Mouse (Mus musculus) 416B (cell line): ENCODE measurements at regions not wholly inside any gene's neighbourhood (a gene's known extent, or its start where the extent isn't known, plus 50 kb on each side); places are given as distances from the start of the nearest gene placed in this dataset.
A peak's percentile ranks its signal among the peaks of the same experiment; 100 is the strongest.

Experiments
- DNase-seq: peaks from one replicate; pipeline ENCODE4 v3.0.0; 2011; ENCODE audit warnings: low read depth

GRCm38 (mm10) chr11:19595107-19595506 lies 329.1 kb upstream of the Spred2 start:
- DNase-seq = no peak

- DNase-seq = no peak
Measured at GRCm38 (mm10) chr11:19596336-19596735, 327.8 kb upstream of the Spred2 start.

- DNase-seq = no peak
Measured at GRCm38 (mm10) chr11:19599433-19599832, 324.7 kb upstream of the Spred2 start.

DNA sequence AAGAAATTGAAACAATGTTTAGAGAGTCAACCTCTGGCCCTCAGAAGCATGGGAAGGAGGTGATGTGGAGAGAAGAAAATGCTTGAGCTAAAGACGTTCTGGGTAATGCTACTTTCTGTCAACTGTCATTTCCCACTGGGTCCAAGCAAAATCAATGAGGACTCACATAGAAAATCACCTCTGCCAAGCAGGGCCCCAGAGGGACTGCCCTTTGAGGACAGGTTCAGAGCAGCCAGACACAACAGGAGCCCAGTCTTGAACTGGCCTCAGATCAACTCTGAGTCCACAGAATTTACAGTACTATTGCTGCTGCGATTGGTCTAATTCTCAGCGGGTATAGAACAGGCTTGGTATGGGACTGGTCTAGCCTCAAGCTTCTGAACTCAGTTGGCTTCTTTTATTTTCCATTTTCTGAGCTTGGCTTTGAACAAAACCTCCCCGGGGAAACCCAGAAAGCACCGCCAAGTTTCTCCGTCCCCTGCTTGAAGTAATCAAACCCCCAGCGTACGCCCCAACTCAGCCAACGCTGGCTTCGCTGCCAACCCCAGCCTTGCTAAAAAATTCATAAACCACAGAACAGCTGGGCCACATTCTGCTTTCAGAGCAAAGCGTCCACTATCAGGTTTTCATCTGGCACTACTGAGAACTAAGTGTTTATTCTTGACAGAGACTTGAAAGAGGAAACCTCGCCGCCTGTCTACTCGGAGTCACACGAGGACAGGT lies 322.8 kb upstream of the Spred2 start:
- DNase-seq = no peak

GRCm38 (mm10) chr11:19602496-19602895 lies 321.7 kb upstream of the Spred2 start:
- no peak for DNase-seq

GRCm38 (mm10) chr11:19605602-19606001 lies 318.6 kb upstream of the Spred2 start:
- no peak for DNase-seq

GRCm38 (mm10) chr11:19606943-19607342 lies 317.2 kb upstream of the Spred2 start:
- DNase-seq = no peak

GRCm38 (mm10) chr11:19607941-19608340 lies 316.2 kb upstream of the Spred2 start:
- peak; percentile 35 for DNase-seq

DNA sequence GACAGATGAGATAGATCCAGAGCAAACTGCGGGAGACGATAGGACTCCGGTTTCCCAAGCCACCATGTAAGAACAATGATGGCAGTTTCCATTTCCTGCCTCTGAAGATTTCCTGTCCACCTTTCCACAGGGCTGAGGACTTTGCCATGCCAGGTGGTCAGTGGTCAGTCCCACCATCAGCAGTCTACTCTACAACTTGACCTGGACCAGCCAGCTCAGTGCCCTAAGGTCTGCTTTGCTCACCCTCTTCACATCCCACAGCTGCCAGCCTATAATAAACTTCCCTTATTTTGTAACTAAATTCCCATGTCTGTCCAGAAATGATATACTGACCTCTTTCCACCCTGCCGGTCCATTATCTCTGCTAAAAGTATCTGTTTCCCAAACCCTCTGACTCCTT lies 315.7 kb upstream of the Spred2 start:
- no peak for DNase-seq

DNA sequence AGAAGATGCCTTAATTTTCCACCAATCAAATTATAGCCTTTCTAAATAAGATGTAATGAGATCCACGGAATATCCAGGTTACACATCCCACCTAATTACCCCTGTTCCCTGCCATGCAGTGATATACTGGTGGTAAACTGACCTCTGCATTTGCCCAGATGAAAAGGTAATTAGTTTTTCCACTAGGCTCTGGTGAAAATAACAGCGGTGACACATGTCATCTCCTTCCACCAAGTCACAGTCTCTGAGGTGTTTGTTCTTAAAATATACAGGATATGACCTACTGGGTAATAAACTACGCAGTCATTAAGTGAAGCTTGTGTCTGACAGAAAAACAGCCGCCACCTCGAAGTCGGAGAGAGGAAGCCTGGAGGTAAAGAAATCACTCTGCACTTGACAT lies 313.6 kb upstream of the Spred2 start:
- DNase-seq = no peak

DNA sequence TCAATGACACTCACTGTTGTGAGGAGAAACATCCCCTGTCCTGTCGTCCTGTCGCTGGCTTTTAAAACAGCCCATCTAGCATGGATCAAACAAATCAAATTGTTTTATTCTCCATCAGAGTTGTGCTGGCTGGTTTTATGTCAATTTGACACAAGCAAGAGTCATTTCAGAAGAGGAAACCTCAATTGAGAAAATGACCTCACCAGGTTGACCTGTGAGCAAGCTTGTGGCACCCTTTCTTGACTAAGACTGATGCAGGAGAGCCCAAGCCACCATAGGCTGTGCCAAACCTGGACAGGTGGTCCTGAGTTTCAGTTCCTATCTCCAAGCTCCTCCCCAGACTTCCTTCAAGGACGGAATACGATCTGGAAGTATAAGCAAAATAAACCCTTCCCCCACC lies 313.0 kb upstream of the Spred2 start:
- no peak for DNase-seq

GRCm38 (mm10) chr11:19616520-19616919 lies 307.7 kb upstream of the Spred2 start:
- peak; percentile 63 for DNase-seq

DNA sequence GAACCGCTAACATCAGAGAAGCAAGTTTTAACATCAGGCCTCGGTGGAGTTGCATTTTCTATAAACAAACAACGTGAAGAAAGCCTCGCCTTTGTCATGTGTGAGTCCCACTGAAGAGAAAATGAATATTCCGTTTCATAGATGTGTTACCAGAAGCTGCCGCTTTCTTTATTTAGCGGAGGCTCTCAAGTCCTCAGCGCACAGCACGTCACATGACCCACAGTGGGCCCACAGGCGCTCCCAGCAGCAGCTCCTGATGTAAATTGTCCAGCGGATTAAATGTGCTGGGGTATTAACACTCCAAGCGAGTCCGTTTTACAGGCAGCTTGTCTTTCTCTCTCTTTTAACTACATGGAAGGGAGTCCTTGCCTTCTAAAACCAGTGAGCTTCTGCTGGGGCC lies 304.7 kb upstream of the Spred2 start:
- DNase-seq = no peak

DNA sequence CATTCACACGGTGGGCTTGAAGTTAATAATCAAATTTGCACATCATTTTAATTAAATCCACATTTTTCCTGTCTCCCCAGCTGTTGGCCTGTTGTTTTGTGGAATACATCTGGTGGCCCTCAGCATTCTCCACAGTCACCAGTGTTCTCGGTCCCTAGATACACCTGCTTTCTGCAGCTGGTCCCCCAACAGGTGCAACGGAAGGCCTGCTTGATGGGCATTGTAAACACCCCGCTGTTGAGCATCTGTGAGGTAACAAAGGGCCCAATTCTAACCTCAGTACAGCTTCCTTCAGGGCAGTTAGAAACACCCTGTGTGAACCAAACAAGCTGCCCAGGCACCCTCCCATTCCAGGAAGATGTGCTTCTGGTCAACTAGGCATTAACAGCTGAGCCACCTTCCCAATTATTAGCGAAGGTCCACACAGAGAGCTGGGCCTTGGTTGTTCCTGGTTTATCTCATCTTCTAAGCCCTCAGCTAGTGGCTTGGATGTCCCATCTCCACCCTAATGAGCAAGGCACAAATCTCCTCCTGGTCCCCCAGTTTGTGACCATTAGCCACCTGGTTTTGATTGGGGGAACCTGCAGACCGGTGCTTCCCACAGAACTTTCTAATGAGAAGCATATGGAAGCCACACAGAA lies 293.0 kb upstream of the Spred2 start:
- DNase-seq = no peak

DNA sequence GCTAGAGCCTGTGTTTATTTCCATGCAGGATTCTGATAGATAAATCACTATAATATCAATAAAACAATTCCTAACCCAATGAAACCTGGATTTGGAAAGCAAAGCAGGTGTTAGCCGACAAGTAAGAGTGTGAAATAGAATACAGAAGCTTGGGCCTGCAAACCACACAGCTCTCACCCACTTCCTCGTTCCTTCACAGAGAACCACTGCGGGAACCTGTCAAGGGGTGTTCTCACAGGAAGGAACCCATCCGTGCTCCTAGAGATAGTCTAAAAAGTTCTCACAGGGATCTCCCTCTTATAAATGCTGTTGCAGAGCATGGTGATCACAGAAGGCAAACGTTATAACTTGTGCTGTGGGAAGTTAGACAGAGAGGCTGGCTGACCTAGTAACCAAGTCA lies 291.7 kb upstream of the Spred2 start:
- DNase-seq = no peak

DNA sequence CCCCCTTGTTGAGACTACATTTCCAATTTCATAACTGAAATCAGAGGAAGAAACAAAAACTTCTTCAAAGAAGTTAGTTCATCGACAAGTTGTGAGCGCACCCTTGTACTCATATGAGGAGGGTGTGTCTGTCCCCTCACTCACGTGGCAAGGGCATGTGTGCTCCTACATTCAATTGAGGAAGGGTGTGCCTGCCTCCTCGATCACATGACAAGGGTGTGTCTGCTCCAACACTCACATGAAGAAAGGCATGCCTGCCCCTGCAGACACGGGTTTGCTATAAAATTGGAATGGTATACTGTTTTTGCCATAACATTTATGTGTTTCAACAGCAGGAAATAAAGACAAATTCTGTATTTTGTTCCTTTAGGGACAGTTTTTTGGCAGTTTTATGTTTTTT lies 290.6 kb upstream of the Spred2 start:
- no peak for DNase-seq

DNA sequence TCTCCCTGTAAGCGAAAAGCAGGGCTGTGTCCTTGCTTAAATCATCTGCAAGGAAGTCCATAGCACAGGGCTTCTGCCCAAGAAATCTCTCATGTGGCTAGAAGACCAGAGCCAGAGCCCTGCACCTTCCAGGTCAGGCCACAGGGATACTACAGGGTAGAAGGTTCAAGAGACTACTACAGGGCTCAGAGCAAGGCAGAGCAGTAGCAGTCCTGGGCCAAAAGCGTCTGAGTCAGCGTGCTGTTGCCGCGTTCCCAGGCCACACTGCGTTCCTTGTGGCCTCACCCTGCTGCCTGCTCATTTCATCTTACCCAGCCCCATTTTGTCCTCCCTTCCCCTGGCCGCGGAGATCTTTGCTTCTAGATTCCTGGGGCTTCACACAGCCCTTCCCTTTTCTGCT lies 283.0 kb upstream of the Spred2 start:
- no peak for DNase-seq

DNA sequence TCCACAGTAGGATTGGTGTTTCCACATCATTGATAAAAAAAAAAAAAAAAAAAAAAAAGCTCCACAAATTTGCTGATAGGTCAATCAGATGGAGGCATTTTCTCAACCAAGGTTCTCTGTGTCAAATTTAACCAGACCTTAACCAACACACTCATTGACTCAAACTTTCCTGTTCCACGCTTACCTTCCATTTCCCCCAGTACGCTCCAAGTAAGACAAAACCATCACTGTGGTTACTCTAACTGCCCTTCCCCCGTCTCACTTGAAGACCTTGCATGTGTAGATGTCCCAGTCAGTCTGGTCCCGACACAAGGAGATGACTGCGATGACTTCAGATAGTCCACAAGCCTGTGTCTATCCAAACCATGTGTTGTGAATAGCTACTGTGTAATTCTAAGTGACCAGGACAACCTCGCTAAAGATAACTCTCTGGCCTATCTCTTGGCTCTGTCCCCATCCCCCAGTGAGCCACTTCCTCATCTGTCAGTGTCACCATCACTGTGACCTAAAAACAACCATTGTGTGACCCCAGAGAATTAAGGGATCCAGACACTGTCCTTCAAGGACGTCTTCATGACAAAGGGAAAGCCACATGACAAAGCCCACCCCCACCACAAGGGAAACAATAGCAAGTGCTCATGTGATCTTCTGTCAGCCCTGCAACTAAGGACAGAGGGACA lies 279.9 kb upstream of the Spred2 start:
- DNase-seq = no peak

DNA sequence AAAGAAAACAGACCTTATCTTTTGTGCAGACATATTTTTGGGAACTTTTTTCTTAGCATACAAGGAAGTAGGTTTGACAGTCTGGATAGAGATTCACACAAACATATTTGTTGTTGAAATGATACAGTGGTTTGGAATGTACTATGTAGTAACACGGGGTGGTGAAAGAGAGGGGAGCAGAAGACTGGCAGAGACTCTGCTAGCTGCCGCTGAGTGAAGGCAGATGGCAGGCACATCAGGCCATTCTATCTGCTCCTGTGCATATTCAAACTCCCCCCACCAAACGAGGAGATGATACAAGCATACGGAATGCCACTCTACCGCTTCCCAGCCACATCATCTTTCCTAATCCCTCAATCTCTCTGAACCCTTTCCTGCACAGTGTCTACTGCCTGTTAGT lies 279.1 kb upstream of the Spred2 start:
- DNase-seq = no peak

GRCm38 (mm10) chr11:19651522-19651921 lies 272.7 kb upstream of the Spred2 start:
- DNase-seq = no peak

DNA sequence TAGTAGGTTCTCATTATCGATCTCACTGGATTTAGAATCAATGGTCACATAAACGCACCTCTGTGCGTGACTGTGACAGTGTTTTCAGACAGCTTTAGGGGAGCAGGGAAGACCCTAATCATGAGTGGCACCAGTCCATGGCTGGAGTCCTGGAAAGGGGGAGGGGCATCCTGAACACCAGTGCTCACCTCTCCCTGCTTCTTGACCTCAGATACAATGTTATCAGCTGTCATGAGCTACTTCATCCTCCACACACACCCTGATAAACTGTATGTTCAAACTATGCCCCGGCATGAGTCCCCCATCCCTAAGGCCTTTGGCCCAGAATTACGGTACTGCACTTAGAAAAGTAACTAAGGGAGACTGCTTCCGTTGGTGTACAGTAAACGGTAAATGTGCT lies 272.2 kb upstream of the Spred2 start:
- DNase-seq = no peak

DNA sequence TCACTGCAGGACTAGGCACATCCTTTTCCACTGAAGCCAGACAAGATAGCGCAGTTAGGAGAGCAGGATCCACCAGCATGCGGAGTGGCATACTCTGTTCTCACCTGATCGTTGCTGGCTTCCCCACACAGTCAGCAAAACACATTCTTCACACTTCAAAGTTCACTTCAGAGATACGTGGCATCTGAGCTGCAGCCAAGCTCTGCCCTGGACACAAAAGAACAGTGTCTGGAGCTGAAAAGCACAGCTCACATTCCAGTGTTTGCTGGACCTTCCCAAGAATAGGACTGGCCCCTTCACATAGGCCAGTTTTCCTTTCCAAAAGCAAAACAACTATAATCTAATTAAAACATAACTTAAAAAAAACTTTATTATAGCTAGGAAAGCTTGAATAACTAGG lies 264.7 kb upstream of the Spred2 start:
- DNase-seq = no peak

GRCm38 (mm10) chr11:19666732-19667131 lies 257.4 kb upstream of the Spred2 start:
- DNase-seq = no peak
